Comparison of ENCODE assay signal across 8 mouse cellular contexts in the genomic region with DNA sequence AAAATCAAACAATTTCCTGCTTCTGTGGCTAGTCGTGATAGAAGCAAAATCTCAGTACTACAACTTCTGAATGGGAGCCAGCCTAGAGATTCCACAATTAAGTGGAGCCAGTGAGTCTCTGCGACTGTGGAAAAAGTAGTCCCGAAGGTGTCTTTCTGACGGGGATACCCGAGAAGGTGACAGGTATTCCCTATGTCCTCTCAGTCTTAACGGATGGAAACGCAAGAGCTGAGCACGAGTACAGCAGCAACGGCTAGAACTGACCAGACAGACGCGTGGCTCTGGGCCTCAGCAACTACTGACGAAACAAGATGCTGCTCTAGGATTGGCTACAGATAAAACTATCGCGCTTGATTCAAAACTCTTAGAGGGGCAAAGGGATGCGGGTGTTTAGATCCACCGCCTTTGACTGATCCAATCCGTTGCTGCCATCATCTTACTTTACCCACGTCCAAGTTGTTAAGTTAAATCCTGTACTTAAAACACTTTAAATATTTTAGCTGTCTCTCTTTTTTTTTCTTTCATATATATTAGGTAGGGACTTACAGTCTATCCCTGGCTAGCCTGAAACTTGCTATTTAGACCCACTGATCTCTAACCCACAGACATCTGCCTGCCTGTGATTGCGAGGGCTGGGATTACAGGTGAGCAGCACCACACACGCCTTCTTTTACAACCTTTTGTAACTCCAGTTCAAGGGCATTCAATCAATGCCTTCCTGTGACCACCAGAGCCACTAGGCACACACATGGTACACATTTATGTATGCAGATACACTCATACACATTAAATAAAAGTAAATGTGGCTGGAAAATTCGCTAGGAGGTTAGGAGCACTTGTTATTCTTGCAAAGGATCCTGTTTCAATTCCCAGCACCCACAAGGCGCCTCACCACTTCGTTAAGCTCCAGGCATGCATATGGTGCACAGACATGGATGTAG. TPM values are rescaled to one million over a fixed set of nuclear protein-coding genes. Genes with fewer than 3 reads are reported as not detected.
DNase-seq lines count a peak whose midpoint lies in the region; ATAC-seq and TF ChIP-seq lines count a peak whose summit lies in the region.

A gene (minus strand): TSS at position 220 of the 941 bp plus-strand sequence.

- no peaks in the 10 kb centered on the region for H3K9me3 ChIP-seq in hindbrain, embryonic 13.5 days

- in situ Hi-C loops in Patski (cut with MboI; ENCODE audit: low pct_unique_long_range_greater_than_20kb): loop anchor here (5.0 kb wide), 1 partner anchor 159 kb away; no protein-coding TSS in a partner anchor

- DNase-seq in Patski (ENCODE audit: low read depth, low spot score): peak; percentile 68
- DNase-seq in cerebellum, postnatal 10 days: peak; percentile 86 to 87
- peak; percentile 72 to 75 for DNase-seq in frontal cortex, postnatal 14 days (ENCODE audit: low spot score in 2 of 2)
- peak; percentile 59 to 71 for DNase-seq in layer of hippocampus, postnatal 25 days (ENCODE audit: extremely low spot score in 1 of 2, low spot score in 1 of 2)
- DNase-seq in lung, postnatal 25 days (ENCODE audit: low spot score): peak; percentile 92
- peak; percentile 94 for DNase-seq in retina, embryonic 14.5 days (ENCODE audit: low spot score)
- DNase-seq in thymus, postnatal 4 days: peak; percentile 73

- POLR2A ChIA-PET in Patski (lab: Charles Lee): interaction anchor here (1.2 kb wide), 1 partner anchor 17 kb away, joined by 3 read pairs; no protein-coding TSS in a partner anchor

- no peaks in the 10 kb centered on the region for H3K27me3 ChIP-seq in Patski
- H3K27me3 ChIP-seq in hindbrain, embryonic 13.5 days: no peaks in the 10 kb centered on the region

- 7% methylated on average over 23 of the region's 23 CpGs for WGBS in hindbrain, embryonic 13.5 days

- H3K9ac ChIP-seq in hindbrain, embryonic 13.5 days: peak within 1 kb of the TSS; percentile 93

- peak within 1 kb of the TSS; percentile 98 for H3K4me3 ChIP-seq in hindbrain, embryonic 13.5 days

- ATAC-seq in Patski: peak; percentile 87
- ATAC-seq in hindbrain, embryonic 13.5 days (ENCODE audit: low FRiP score): peak; percentile 87

- H3K27ac ChIP-seq in hindbrain, embryonic 13.5 days: peak within 1 kb of the TSS; percentile 96

- peaks cover 6% of the 10 kb centered on the region for H3K36me3 ChIP-seq in hindbrain, embryonic 13.5 days

- peak within 1 kb of the TSS; percentile 73 for H3K4me2 ChIP-seq in hindbrain, embryonic 13.5 days

- CTCF ChIA-PET in Patski (lab: Charles Lee): no interaction called here

- peaks cover 23% of the 10 kb centered on the region for H3K4me1 ChIP-seq in hindbrain, embryonic 13.5 days (replicated peaks)

- TF ChIP-seq CTCF in Patski (IDR thresholded peaks at IDR 0.05): no peak

RNA-seq across cellular contexts. Expression of the gene that starts here (rescaled TPM):
- 49.4 TPM for polyA plus RNA-seq in Patski (2021)
- 109 and 110 TPM in 2 replicates for polyA plus RNA-seq in hindbrain, embryonic 13.5 days (2015; fragmentation: Nextera tagmentation; extraction: Ambion mirVana)
- total RNA-seq in layer of hippocampus, postnatal 25 days (2021): 10 to 100 TPM; 26.7 to 39.4 TPM

Comparison
In these comparisons a context has a peak if more than half of its experiments do, and no peak if none do; other contexts are left out.
1. Peak in every context shown above with its lines: DNase-seq, ATAC-seq, H3K4me3 ChIP-seq and H3K27ac ChIP-seq.